In genomic region chr1:133869221-133869620, GRCm38 (mm10) we compare ENCODE assay signal across 17 mouse cellular contexts. TPM values are rescaled to one million over a fixed set of nuclear protein-coding genes. Genes with fewer than 3 reads are reported as not detected.
"Had no signal": no experiment of that assay in that cellular context is flagged by ENCODE, and none has a peak within 500 bp of the region (broad histone marks: within the 10 kb centered on the region; RNA-seq: fewer than 3 reads in every experiment).

No protein-coding gene starts in this region.

- H3K9ac ChIP-seq: kidney, embryonic 15.5 days; limb, embryonic 12.5 days; liver, embryonic 13.5 days; liver, postnatal 0 days; lung, embryonic 15.5 days; midbrain, embryonic 15.5 days; neural tube, embryonic 12.5 days had no signal

- H3K36me3 ChIP-seq: kidney, embryonic 15.5 days; limb, embryonic 12.5 days; liver, embryonic 13.5 days; lung, embryonic 15.5 days; midbrain, embryonic 15.5 days; neural tube, embryonic 12.5 days had no signal

- H3K4me2 ChIP-seq: kidney, embryonic 15.5 days; limb, embryonic 12.5 days; liver, embryonic 13.5 days; lung, embryonic 15.5 days; midbrain, embryonic 11.5 days; midbrain, embryonic 15.5 days; neural tube, embryonic 12.5 days had no signal

- ATAC-seq: liver, postnatal 0 days; midbrain, embryonic 15.5 days had no signal

- H3K9me3 ChIP-seq: kidney, embryonic 15.5 days; limb, embryonic 12.5 days; liver, embryonic 13.5 days; lung, embryonic 15.5 days; midbrain, embryonic 15.5 days; neural tube, embryonic 12.5 days had no signal

- H3K27ac ChIP-seq: kidney, embryonic 15.5 days; left cerebral cortex, adult 2 months; limb, embryonic 12.5 days; liver, embryonic 13.5 days; lung, embryonic 15.5 days; macrophage; midbrain, embryonic 15.5 days; neural tube, embryonic 12.5 days had no signal

- H3K4me3 ChIP-seq: kidney, embryonic 15.5 days; left cerebral cortex, adult 2 months; limb, embryonic 12.5 days; liver, embryonic 13.5 days; lung, embryonic 15.5 days; megakaryocyte, embryonic 14.5 days; midbrain, embryonic 15.5 days; neural tube, embryonic 12.5 days had no signal

- H3K27me3 ChIP-seq: kidney, embryonic 15.5 days; limb, embryonic 12.5 days; liver, embryonic 13.5 days; lung, embryonic 15.5 days; midbrain, embryonic 15.5 days; neural tube, embryonic 12.5 days had no signal

- H3K4me1 ChIP-seq: limb, embryonic 12.5 days; liver, embryonic 13.5 days; lung, embryonic 15.5 days; megakaryocyte, embryonic 14.5 days; midbrain, embryonic 15.5 days; neural tube, embryonic 12.5 days had no signal

- DNase-seq: kidney, postnatal 14 days; liver; liver, embryonic 13.5 days; liver, postnatal 0 days; lung, postnatal 14 days; right cerebral cortex, postnatal 14 days; thymus, postnatal 4 days had no signal

RNA-seq across cellular contexts. Expression of gene Optc, which starts 38.6 kb away (rescaled TPM):
- total RNA-seq: monocyte, adult 5-6 weeks had no signal
- polyA plus RNA-seq: macrophage had no signal

RNA-seq across cellular contexts. Expression of gene Prelp, which starts 52.0 kb away (rescaled TPM):
- total RNA-seq: monocyte, adult 5-6 weeks had no signal
